Mouse (Mus musculus): Measurements from ENCODE around the gene Fbp1. TPM values are rescaled to one million over a fixed set of nuclear protein-coding genes. Genes with fewer than 3 reads are reported as not detected.
"Not testable (repeated sequence)": the region's sequence is repeated elsewhere in the genome, so short reads cannot be mapped to it uniquely, and the experiment has no call there.

The Fbp1 gene
- polyA plus RNA-seq (2015; fragmentation: Nextera tagmentation; extraction: Ambion mirVana) = 2.3 and 2.9 TPM in 2 replicates

DNA sequence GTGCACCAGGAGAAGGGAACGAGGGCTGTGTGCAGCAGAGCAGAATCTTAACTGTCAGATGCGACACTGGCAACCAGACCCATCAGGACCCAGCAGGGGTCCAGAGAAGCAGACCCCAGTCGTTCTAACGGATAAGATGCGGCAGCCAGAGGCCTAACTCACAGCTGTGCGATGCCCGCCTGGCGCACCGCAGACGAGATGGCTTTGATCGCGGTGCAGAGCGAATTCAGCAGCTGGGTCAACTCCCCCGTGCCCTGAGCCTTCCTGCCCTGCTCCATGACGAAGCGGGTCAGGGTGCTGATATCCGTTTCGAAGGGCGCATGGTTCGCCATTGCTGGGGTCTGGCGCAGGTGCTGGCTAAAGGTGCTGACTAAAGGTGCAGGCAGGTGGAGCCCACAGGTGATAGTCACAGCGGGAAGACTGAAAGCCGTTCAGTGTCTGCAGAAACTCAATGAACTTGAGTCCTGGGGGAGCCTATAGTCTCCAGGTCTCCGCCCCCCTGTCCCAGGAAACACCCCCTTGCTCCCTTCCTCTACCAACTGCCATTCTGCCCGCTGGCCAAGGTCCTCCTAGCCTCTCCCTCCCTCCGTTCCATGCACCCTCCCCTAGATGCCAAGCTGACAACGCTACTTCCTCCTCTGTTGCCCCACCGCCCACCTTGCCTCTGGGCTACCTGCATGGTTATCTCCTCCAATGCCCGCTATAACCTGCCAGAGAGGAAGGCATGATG, at the start of gene Fbp1:
TSS of gene Fbp1 (minus strand) at position 571 of the 730 bp plus-strand sequence.
- H3K4me2 ChIP-seq = peak within 1 kb of the TSS; percentile 50
- H3K9me3 ChIP-seq = no peaks in the 10 kb centered on the region
- H3K36me3 ChIP-seq = no peaks in the 10 kb centered on the region
- peaks cover 9% of the 10 kb centered on the region for H3K4me1 ChIP-seq (replicated peaks)
- H3K9ac ChIP-seq = peak within 1 kb of the TSS; percentile 42; the same call in 1 of the 2 replicates
- WGBS = 5% methylated on average over 28 of the region's 29 CpGs
- peak within 1 kb of the TSS; percentile 25 for H3K4me3 ChIP-seq
- H3K27me3 ChIP-seq = peaks cover 47% of the 10 kb centered on the region
- H3K27ac ChIP-seq (replicated peaks) = no peak within 1 kb of the TSS
- ATAC-seq (ENCODE audit: low read depth) = peak; percentile 32; the same call in 1 of the 2 replicates

DNA sequence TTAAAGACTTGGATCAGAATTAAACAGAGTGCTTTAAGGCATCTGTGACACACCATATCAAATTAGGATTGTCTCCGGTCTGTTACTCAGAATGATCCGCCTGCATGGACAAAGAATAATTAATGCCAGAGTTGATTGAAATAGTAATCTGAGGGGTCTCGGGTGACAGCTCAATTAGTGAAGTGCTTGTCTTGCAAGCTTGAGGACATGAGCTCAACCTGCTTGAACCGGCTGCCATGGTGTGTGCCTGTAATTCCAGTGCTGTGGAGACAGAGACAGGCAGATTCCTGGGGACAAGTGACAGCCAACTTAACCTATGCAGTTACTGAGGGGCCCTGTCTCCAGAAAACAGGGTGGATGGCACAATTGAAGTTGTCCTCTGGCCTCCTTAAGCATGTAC, 44.4 kb upstream of the Fbp1 start:
- Histone ChIP-seq H3K27me3 (no peaks in the 10 kb centered on the region), H3K36me3 (no peaks in the 10 kb centered on the region), H3K4me3 (no peak overlapping the region), H3K9me3 (no peaks in the 10 kb centered on the region), H3K9ac (no peak overlapping the region), H3K4me2 (no peak overlapping the region), H3K27ac (replicated peaks) (no peak overlapping the region), H3K4me1 (replicated peaks) (no peaks in the 10 kb centered on the region)
- no peak for ATAC-seq (ENCODE audit: low read depth)
- WGBS = 57% methylated on average over 4 of the region's 4 CpGs

- Histone ChIP-seq H3K9ac (no peak overlapping the region), H3K4me3 (no peak overlapping the region), H3K4me1 (replicated peaks) (no peaks in the 10 kb centered on the region), H3K36me3 (no peaks in the 10 kb centered on the region), H3K4me2 (no peak overlapping the region), H3K9me3 (no peaks in the 10 kb centered on the region), H3K27me3 (no peaks in the 10 kb centered on the region), H3K27ac (replicated peaks) (no peak overlapping the region)
- WGBS = 71% methylated on average over 9 of the region's 9 CpGs
- ATAC-seq (ENCODE audit: low read depth) = no peak
These were observed 41.8 kb upstream of the Fbp1 start for GRCm38 (mm10) chr13:62929766-62930389.

DNA sequence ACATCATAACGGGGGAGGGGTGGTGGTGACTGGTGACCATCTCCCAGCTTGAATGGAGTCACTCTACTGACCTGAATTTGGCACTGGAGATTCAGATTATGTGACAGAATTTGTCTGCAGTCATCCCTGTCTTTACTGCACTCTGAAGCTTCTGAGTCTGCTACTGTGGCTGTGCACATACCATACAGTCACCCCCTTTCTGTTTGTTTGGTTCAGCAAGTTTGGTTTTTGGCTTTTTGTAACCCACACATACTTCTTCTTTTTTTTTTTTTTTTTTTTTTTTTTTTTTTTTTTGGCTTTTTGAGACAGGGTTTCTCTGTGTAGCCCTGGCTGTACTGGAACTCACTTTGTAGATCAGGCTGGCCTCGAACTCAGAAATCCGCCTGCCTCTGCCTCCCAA, 41.1 kb upstream of the Fbp1 start:
- not testable (repeated sequence) for H3K9ac ChIP-seq; H3K4me2 ChIP-seq; ATAC-seq (ENCODE audit: low read depth); H3K27ac ChIP-seq (replicated peaks); H3K27me3 ChIP-seq; H3K9me3 ChIP-seq; H3K4me1 ChIP-seq (replicated peaks); H3K36me3 ChIP-seq; H3K4me3 ChIP-seq
- WGBS = 94% methylated on average over 3 of the region's 3 CpGs

DNA sequence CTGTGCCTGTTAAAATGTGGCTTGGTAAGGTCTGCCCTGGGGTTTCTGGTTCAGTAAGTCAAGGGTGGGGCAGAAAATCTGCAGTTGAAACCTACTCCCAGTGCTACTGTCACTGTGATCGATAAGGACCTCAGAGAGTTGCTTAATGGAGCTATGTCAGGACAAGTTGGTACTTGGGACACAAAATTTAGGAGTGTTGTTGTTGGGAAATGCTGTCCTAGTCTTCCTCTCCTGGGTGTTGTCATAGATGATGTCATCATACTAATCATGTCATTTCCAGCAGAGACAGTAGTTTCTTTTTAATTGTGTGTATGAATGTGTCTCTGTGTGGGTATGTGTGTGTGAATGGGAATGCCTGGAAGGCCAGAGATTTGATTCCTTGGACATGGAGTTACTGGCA, 39.4 kb upstream of the Fbp1 start:
- ATAC-seq (ENCODE audit: low read depth) = no peak
- Histone ChIP-seq H3K4me1 (replicated peaks) (no peaks in the 10 kb centered on the region), H3K9ac (no peak overlapping the region), H3K27me3 (no peaks in the 10 kb centered on the region), H3K4me3 (no peak overlapping the region), H3K4me2 (no peak overlapping the region), H3K9me3 (no peaks in the 10 kb centered on the region), H3K36me3 (no peaks in the 10 kb centered on the region), H3K27ac (replicated peaks) (no peak overlapping the region)
- 88% methylated on average over 1 of the region's 1 CpGs for WGBS

DNA sequence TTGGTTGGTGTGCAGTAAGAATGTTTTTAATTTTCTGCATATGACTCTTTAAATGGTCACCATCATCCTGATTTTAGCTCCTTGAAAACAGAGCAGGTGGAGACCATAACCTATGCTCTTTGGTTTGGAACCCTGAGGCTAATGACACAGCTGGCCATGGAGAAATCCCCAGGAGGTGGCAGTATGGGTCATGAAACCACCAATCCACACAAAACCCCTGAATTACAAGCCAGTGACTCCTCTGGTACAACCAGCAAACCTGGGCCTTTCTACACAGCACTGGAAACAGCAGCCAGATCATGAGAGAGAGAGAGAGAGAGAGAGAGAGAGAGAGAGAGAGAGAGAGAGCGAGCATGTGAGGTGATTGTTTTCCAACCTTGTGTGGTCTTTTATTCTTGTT, 38.4 kb upstream of the Fbp1 start:
- no peak overlapping the region for H3K27ac ChIP-seq (replicated peaks)
- H3K9ac ChIP-seq = no peak overlapping the region
- no peaks in the 10 kb centered on the region for H3K9me3 ChIP-seq
- no peaks in the 10 kb centered on the region for H3K36me3 ChIP-seq
- no peaks in the 10 kb centered on the region for H3K27me3 ChIP-seq
- 73% methylated on average over 1 of the region's 1 CpGs for WGBS
- H3K4me2 ChIP-seq = no peak overlapping the region
- no peaks in the 10 kb centered on the region for H3K4me1 ChIP-seq (replicated peaks)
- no peak overlapping the region for H3K4me3 ChIP-seq
- ATAC-seq (ENCODE audit: low read depth) = no peak; the same call in 1 of the 2 replicates

DNA sequence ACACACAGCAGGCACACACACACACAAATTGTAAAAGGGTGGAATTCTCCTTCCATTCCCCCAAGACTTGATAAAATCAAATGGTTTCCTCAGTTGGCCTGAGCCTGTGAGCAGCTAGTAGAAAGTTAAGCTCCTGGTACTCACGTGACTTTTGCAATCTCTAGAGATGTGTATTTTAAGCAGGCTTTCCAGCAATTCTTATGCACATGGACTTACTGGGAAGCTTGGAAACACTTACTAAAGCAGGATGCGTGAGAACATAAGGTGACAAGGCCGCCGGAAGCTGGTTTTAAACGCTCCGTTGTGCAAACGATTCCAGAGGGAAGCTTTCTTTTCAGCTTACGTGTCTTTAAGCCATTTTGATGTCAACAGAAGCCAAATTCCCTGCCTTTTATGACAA, 35.1 kb upstream of the Fbp1 start:
- Histone ChIP-seq H3K27me3 (no peaks in the 10 kb centered on the region), H3K4me3 (no peak overlapping the region), H3K27ac (replicated peaks) (no peak overlapping the region), H3K4me2 (no peak overlapping the region), H3K9ac (no peak overlapping the region), H3K9me3 (no peaks in the 10 kb centered on the region), H3K36me3 (no peaks in the 10 kb centered on the region), H3K4me1 (replicated peaks) (no peaks in the 10 kb centered on the region)
- ATAC-seq (ENCODE audit: low read depth) = no peak
- WGBS = 80% methylated on average over 8 of the region's 8 CpGs

GRCm38 (mm10) chr13:62922645-62923044, 34.6 kb upstream of the Fbp1 start:
- Histone ChIP-seq H3K4me1 (replicated peaks) (peaks cover 2% of the 10 kb centered on the region; the same call in 1 of the 2 replicates), H3K4me2 (no peak overlapping the region), H3K36me3 (no peaks in the 10 kb centered on the region), H3K27me3 (no peaks in the 10 kb centered on the region), H3K9me3 (no peaks in the 10 kb centered on the region), H3K27ac (replicated peaks) (no peak overlapping the region), H3K9ac (no peak overlapping the region), H3K4me3 (no peak overlapping the region)
- 79% methylated on average over 3 of the region's 3 CpGs for WGBS
- no peak for ATAC-seq (ENCODE audit: low read depth)

GRCm38 (mm10) chr13:62919647-62920341, 31.7 kb upstream of the Fbp1 start:
- H3K9me3 ChIP-seq = no peaks in the 10 kb centered on the region
- WGBS = 39% methylated on average over 11 of the region's 11 CpGs

GRCm38 (mm10) chr13:62917416-62918110, 29.5 kb upstream of the Fbp1 start:
- Histone ChIP-seq H3K9ac (no peak overlapping the region), H3K4me1 (replicated peaks) (peaks cover 5% of the 10 kb centered on the region; the same call in 1 of the 2 replicates), H3K27ac (replicated peaks) (peak overlapping the region; percentile 46; the same call in 1 of the 2 replicates), H3K4me2 (no peak overlapping the region), H3K36me3 (no peaks in the 10 kb centered on the region), H3K4me3 (no peak overlapping the region), H3K9me3 (no peaks in the 10 kb centered on the region), H3K27me3 (no peaks in the 10 kb centered on the region)
- peak; percentile 92 for ATAC-seq (ENCODE audit: low read depth)
- WGBS = 47% methylated on average over 1 of the region's 1 CpGs

More at GRCm38 (mm10) chr13:62919647-62920341, 31.7 kb upstream of the Fbp1 start:
- no peak for ATAC-seq (ENCODE audit: low read depth)
- H3K4me1 ChIP-seq (replicated peaks) = peaks cover 5% of the 10 kb centered on the region; the same call in 1 of the 2 replicates
- H3K9ac ChIP-seq = no peak overlapping the region
- H3K4me3 ChIP-seq = no peak overlapping the region
- H3K36me3 ChIP-seq = no peaks in the 10 kb centered on the region
- no peaks in the 10 kb centered on the region for H3K27me3 ChIP-seq
- H3K27ac ChIP-seq (replicated peaks) = no peak overlapping the region
- H3K4me2 ChIP-seq = no peak overlapping the region

DNA sequence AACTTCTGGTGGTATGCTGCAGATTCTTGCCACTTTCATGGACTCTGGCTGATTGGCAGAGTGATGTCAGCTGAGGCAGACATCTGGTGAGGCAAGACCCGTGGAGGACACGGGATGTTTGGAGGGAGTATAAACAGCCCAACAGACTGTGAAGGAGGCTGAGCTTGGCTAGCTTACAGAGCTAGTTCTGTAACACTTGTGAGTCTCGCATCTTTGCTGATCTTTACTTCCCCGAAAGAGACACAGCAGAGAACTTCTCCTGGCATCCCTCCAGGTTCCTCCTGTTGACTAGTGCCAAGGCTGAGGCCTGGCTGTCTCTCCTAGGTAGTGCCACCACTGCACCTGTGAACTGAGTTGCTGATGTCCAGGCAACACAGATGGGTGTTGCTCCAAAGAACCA, 28.6 kb upstream of the Fbp1 start:
- H3K9me3 ChIP-seq = no peaks in the 10 kb centered on the region
- 79% methylated on average over 4 of the region's 4 CpGs for WGBS
- H3K4me1 ChIP-seq (replicated peaks) = peaks cover 5% of the 10 kb centered on the region; the same call in 1 of the 2 replicates
- no peak overlapping the region for H3K4me3 ChIP-seq
- no peak overlapping the region for H3K27ac ChIP-seq (replicated peaks)
- ATAC-seq (ENCODE audit: low read depth) = no peak
- no peak overlapping the region for H3K4me2 ChIP-seq
- H3K36me3 ChIP-seq = no peaks in the 10 kb centered on the region
- H3K9ac ChIP-seq = no peak overlapping the region
- no peaks in the 10 kb centered on the region for H3K27me3 ChIP-seq

DNA sequence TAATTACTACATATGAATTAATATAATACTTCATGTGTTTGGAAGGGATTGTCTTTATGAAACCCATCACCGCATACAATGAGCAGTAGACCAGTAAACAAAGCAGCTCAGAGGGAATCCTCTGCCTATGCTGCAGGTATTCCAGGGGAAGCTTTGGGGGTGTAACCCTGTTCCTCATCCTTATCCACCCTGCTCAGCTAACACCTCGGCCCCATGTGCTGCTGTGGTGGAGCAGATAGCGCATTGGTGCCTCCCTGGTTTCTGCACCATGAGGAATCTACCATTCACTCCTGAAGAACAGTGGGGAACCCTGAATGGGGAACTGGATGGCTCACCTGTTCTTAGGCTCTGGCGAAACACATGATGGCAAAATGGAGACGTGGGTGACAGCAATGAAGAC, 23.5 kb upstream of the Fbp1 start:
- no peak overlapping the region for H3K4me2 ChIP-seq
- H3K4me1 ChIP-seq (replicated peaks) = peaks cover 18% of the 10 kb centered on the region
- no peaks in the 10 kb centered on the region for H3K27me3 ChIP-seq
- ATAC-seq (ENCODE audit: low read depth) = no peak
- H3K4me3 ChIP-seq = no peak overlapping the region
- no peaks in the 10 kb centered on the region for H3K36me3 ChIP-seq
- H3K9ac ChIP-seq = no peak overlapping the region
- no peak overlapping the region for H3K27ac ChIP-seq (replicated peaks)
- 85% methylated on average over 5 of the region's 5 CpGs for whole genome bisulfite sequencing
- no peaks in the 10 kb centered on the region for H3K9me3 ChIP-seq
